8 mouse cellular contexts compared by ENCODE assay signal in the genomic region with DNA sequence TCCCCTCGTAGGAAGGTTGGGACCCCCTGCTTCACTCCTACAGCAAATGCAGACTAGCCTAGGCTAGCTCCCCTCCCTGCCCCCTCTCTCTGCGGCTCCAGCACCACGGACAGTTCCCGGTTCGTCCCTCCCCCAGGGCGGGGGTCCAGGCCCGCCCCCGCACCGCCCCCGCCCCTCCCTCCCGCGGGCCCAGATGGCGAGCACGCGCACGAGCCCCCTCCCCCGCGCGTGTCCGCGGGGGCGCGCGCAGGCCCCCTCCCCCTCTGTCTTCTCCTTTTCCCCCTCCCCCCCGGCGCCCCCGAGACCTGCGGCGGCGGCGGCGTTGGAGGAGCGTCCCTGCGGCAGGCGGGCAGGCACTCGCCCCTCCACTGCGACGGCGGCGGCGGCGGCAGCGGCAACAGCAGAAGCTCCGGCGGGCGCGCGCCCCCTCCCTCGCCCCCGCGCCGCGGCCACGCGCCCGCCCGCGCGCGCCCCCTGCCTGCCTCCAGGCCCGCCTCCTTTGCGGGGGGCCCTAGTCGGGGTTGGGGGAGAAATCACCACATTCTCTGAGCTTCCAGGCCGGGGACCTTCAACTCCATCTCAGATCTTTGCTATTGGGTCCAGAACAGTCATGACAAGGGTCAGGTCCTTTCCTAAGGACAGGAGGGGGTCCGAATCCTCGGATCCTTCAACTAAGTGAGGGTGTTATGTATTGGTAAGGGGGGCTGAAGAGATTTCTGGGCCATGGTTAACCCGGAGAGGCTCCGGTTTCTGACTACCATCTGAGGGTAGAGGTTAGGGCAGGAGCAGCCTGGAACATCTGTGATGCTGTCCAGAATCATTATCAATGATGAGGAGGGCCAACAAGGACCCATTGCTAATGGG. TPM values are rescaled to one million over a fixed set of nuclear protein-coding genes. Genes with fewer than 3 reads are reported as not detected.
A peak's percentile ranks its signal among the peaks of the same experiment; 100 is the strongest.
DNase-seq lines count a peak whose midpoint lies in the region; ATAC-seq lines count a peak whose summit lies in the region.

No protein-coding gene starts in this region.

- peak overlapping the region; percentile 88 for H3K4me2 ChIP-seq in forebrain, embryonic 12.5 days
- peak overlapping the region; percentile 88 for H3K4me2 ChIP-seq in midbrain, embryonic 14.5 days (ENCODE audit: low read length)

- no peaks in the 10 kb centered on the region for H3K36me3 ChIP-seq in megakaryocyte, embryonic 14.5 days (replicated peaks; ENCODE audit: low read length)
- H3K36me3 ChIP-seq in forebrain, embryonic 12.5 days (replicated peaks) = no peaks in the 10 kb centered on the region
- 0 out of 2 replicates have a peak, but pooled peaks cover 2% of the 10 kb centered on the region for H3K36me3 ChIP-seq in midbrain, embryonic 14.5 days (ENCODE audit: control insufficient read depth, insufficient read depth, low read length)

- peak overlapping the region; percentile 63 for H3K9ac ChIP-seq in forebrain, embryonic 12.5 days
- peak overlapping the region; percentile 66 for H3K9ac ChIP-seq in midbrain, embryonic 14.5 days (replicated peaks; ENCODE audit: low read length)

- no peak overlapping the region for H3K27ac ChIP-seq in forebrain, embryonic 12.5 days
- no peak overlapping the region for H3K27ac ChIP-seq in midbrain, embryonic 14.5 days (replicated peaks; ENCODE audit: low read depth, low read length)

- 3% methylated on average over 38 of the region's 68 CpGs for WGBS in forebrain, embryonic 12.5 days
- WGBS in midbrain, embryonic 14.5 days = 2% methylated on average over 56 of the region's 68 CpGs

- H3K4me3 ChIP-seq in megakaryocyte, embryonic 14.5 days (replicated peaks) = peak overlapping the region; percentile 69
- H3K4me3 ChIP-seq in forebrain, embryonic 12.5 days (replicated peaks) = peak overlapping the region; percentile 53
- H3K4me3 ChIP-seq in midbrain, embryonic 14.5 days (replicated peaks; ENCODE audit: low read depth, low read length) = peak overlapping the region; percentile 49

- peak; percentile 32 for DNase-seq in CD4-positive, CD25-positive, alpha-beta regulatory T cell, adult 2 months (ENCODE audit: low read depth, low spot score)
- DNase-seq in layer of hippocampus, postnatal 36 days = peak; percentile 44 to 49
- peak; percentile 76 for DNase-seq in midbrain, embryonic 14.5 days
- DNase-seq in thymus, postnatal 36 days = peak; percentile 33 to 34

- no peak for ATAC-seq in CD4-positive, CD25-positive, alpha-beta regulatory T cell, adult 4 months
- ATAC-seq in megakaryocyte, adult 5-6 weeks (ENCODE audit: poor library complexity, severe bottlenecking) = no peak
- ATAC-seq in forebrain, embryonic 12.5 days (ENCODE audit: low FRiP score) = peak; percentile 55; the same call in 1 of the 2 replicates
- ATAC-seq in midbrain, embryonic 14.5 days (ENCODE audit: low FRiP score, low TSS enrichment) = peak; percentile 37; the same call in 1 of the 2 replicates

- peaks cover 22% of the 10 kb centered on the region for H3K4me1 ChIP-seq in megakaryocyte, embryonic 14.5 days
- H3K4me1 ChIP-seq in forebrain, embryonic 12.5 days = peaks cover 19% of the 10 kb centered on the region
- no peaks in the 10 kb centered on the region for H3K4me1 ChIP-seq in midbrain, embryonic 14.5 days (ENCODE audit: control insufficient read depth, insufficient read depth, low read length)

- 0 out of 2 replicates have a peak, but pooled peaks cover 4% of the 10 kb centered on the region for H3K9me3 ChIP-seq in megakaryocyte, embryonic 14.5 days
- no peaks in the 10 kb centered on the region for H3K9me3 ChIP-seq in forebrain, embryonic 12.5 days
- H3K9me3 ChIP-seq in midbrain, embryonic 14.5 days (ENCODE audit: control insufficient read depth, low read length) = no peaks in the 10 kb centered on the region

- peaks cover 87% of the 10 kb centered on the region for H3K27me3 ChIP-seq in megakaryocyte, embryonic 14.5 days (replicated peaks)
- H3K27me3 ChIP-seq in forebrain, embryonic 12.5 days = peaks cover 89% of the 10 kb centered on the region
- peaks cover 70% of the 10 kb centered on the region for H3K27me3 ChIP-seq in midbrain, embryonic 14.5 days (ENCODE audit: control insufficient read depth, insufficient read depth, low read length)

RNA-seq across cellular contexts. Expression of gene Gm20479, which starts 39.2 kb away (rescaled TPM):
- polyA plus RNA-seq in CD4-positive, CD25-positive, alpha-beta regulatory T cell, adult 4 months (2017; shearing (Covaris generic)) = not detected
- polyA plus RNA-seq in megakaryocyte, embryonic 14.5 days (2012; ENCODE audit: insufficient read depth, low replicate concordance) = 1.4 and 7.6 TPM in 2 replicates
- total RNA-seq in megakaryocyte, adult 5-6 weeks (2015) = not detected in 2 replicates
- not detected in 2 replicates for total RNA-seq in megakaryocyte, adult 5-6 weeks (2017)
- polyA plus RNA-seq in forebrain, embryonic 12.5 days (2016; fragmentation: Nextera tagmentation; extraction: Ambion mirVana) = 1.5 TPM in 1 of 2 replicates, not detected in the other
- not detected for total RNA-seq in layer of hippocampus, postnatal 36 days (2021)
- polyA plus RNA-seq in midbrain, embryonic 14.5 days (2014; fragmentation: Nextera tagmentation; extraction: Ambion mirVana) = not detected in 2 replicates

RNA-seq across cellular contexts. Expression of gene Shkbp1, which starts 40.6 kb away (rescaled TPM):
- 10 to 100 TPM; 49.2 to 76.0 TPM for polyA plus RNA-seq in CD4-positive, CD25-positive, alpha-beta regulatory T cell, adult 4 months (2017; shearing (Covaris generic))
- 214 and 344 TPM in 2 replicates for polyA plus RNA-seq in megakaryocyte, embryonic 14.5 days (2012; ENCODE audit: insufficient read depth, low replicate concordance)
- total RNA-seq in megakaryocyte, adult 5-6 weeks (2015) = 42.6 and 43.6 TPM in 2 replicates
- total RNA-seq in megakaryocyte, adult 5-6 weeks (2017) = 30.9 and 34.0 TPM in 2 replicates
- 77.1 and 81.2 TPM in 2 replicates for polyA plus RNA-seq in forebrain, embryonic 12.5 days (2016; fragmentation: Nextera tagmentation; extraction: Ambion mirVana)
- 10 to 100 TPM; 36.2 to 37.3 TPM for total RNA-seq in layer of hippocampus, postnatal 36 days (2021)
- polyA plus RNA-seq in midbrain, embryonic 14.5 days (2014; fragmentation: Nextera tagmentation; extraction: Ambion mirVana) = 50.4 and 52.5 TPM in 2 replicates

RNA-seq across cellular contexts. Expression of gene Sptbn4, which starts 51.1 kb away (rescaled TPM):
- polyA plus RNA-seq in CD4-positive, CD25-positive, alpha-beta regulatory T cell, adult 4 months (2017; shearing (Covaris generic)) = under 1 TPM; 0.28 to 0.32 TPM
- polyA plus RNA-seq in megakaryocyte, embryonic 14.5 days (2012; ENCODE audit: insufficient read depth, low replicate concordance) = 0.27 and 0.45 TPM in 2 replicates
- total RNA-seq in megakaryocyte, adult 5-6 weeks (2015) = 0.13 and 0.32 TPM in 2 replicates
- 0.07 and 0.20 TPM in 2 replicates for total RNA-seq in megakaryocyte, adult 5-6 weeks (2017)
- polyA plus RNA-seq in forebrain, embryonic 12.5 days (2016; fragmentation: Nextera tagmentation; extraction: Ambion mirVana) = 0.47 and 1.3 TPM in 2 replicates
- 100 to 1,000 TPM; 132 to 146 TPM for total RNA-seq in layer of hippocampus, postnatal 36 days (2021)
- 4.1 and 4.7 TPM in 2 replicates for polyA plus RNA-seq in midbrain, embryonic 14.5 days (2014; fragmentation: Nextera tagmentation; extraction: Ambion mirVana)

RNA-seq across cellular contexts. Expression of gene Blvrb, which starts 51.4 kb away (rescaled TPM):
- polyA plus RNA-seq in CD4-positive, CD25-positive, alpha-beta regulatory T cell, adult 4 months (2017; shearing (Covaris generic)) = 10 to 100 TPM; 14.1 to 19.9 TPM
- polyA plus RNA-seq in megakaryocyte, embryonic 14.5 days (2012; ENCODE audit: insufficient read depth, low replicate concordance) = 330 and 332 TPM in 2 replicates
- total RNA-seq in megakaryocyte, adult 5-6 weeks (2015) = 35.3 and 42.0 TPM in 2 replicates
- total RNA-seq in megakaryocyte, adult 5-6 weeks (2017) = 15.5 and 16.2 TPM in 2 replicates
- 18.1 and 22.2 TPM in 2 replicates for polyA plus RNA-seq in forebrain, embryonic 12.5 days (2016; fragmentation: Nextera tagmentation; extraction: Ambion mirVana)
- 10 to 100 TPM; 16.0 to 20.0 TPM for total RNA-seq in layer of hippocampus, postnatal 36 days (2021)
- polyA plus RNA-seq in midbrain, embryonic 14.5 days (2014; fragmentation: Nextera tagmentation; extraction: Ambion mirVana) = 8.9 and 17.3 TPM in 2 replicates

RNA-seq across cellular contexts. Expression of gene Ltbp4, which starts 58.9 kb away (rescaled TPM):
- polyA plus RNA-seq in CD4-positive, CD25-positive, alpha-beta regulatory T cell, adult 4 months (2017; shearing (Covaris generic)) = 1 to 10 TPM in 1 of 2 experiments, under 1 TPM in 1; 0.77 to 2.0 TPM
- polyA plus RNA-seq in megakaryocyte, embryonic 14.5 days (2012; ENCODE audit: insufficient read depth, low replicate concordance) = 0.28 TPM in 1 of 2 replicates, not detected in the other
- not detected in 2 replicates for total RNA-seq in megakaryocyte, adult 5-6 weeks (2015)
- not detected in 2 replicates for total RNA-seq in megakaryocyte, adult 5-6 weeks (2017)
- 12.4 and 16.5 TPM in 2 replicates for polyA plus RNA-seq in forebrain, embryonic 12.5 days (2016; fragmentation: Nextera tagmentation; extraction: Ambion mirVana)
- total RNA-seq in layer of hippocampus, postnatal 36 days (2021) = 10 to 100 TPM; 52.8 to 59.6 TPM
- 6.4 and 7.4 TPM in 2 replicates for polyA plus RNA-seq in midbrain, embryonic 14.5 days (2014; fragmentation: Nextera tagmentation; extraction: Ambion mirVana)

Comparison
In these comparisons a context has a peak if more than half of its experiments do, and no peak if none do; other contexts are left out.
1. ATAC-seq: peak in forebrain, embryonic 12.5 days (single experiment) and midbrain, embryonic 14.5 days (single experiment); none in CD4-positive, CD25-positive, alpha-beta regulatory T cell, adult 4 months (single experiment) and megakaryocyte, adult 5-6 weeks (single experiment).
2. Peak in every context shown above with its lines, with median percentiles within 50 percentile points of each other: DNase-seq and H3K4me3 ChIP-seq.